Mouse (Mus musculus) lung, postnatal 10 days (tissue): Measurements from ENCODE around the gene N4bp1.

Experiments
- DNase-seq: peaks from one replicate; pipeline ENCODE4 v3.0.0; 2021

Gene N4bp1

DNA sequence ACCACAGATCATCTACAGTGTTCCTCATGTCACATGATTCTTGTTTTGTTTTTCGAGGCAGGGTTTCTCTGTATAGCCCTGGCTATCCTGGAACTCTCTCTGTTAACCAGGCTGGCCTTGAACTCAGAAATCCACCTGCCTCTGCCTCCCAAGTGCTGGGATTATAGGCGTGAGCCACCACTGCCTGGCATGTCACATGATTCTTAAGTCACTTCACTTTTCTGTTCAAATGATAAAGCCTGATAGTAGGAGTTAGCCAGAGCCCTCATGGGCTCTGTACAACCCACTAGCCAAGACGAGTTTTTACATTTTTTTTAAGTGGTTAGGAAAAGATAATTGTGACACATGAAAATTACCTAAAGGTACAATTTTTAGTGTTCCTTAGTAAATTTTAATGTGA lies 126.4 kb downstream of the N4bp1 start:
- DNase-seq = no peak
